Mouse (Mus musculus) cortical plate, adult 2 months (tissue): ENCODE results near the gene Htr3b.

Experiments
- CTCF ChIP-seq: fragments of 200-500 bp; IDR thresholded peaks from 2 replicates; pipeline ENCODE4 v1.5.1; 2011; ENCODE audit warnings: mild to moderate bottlenecking, control low read depth, low read length; ENCODE audit not compliant: insufficient read depth; ENCODE audit errors: extremely low read depth
- POLR2A ChIP-seq: fragments of 200-500 bp; IDR thresholded peaks from 2 replicates; pipeline ENCODE4 v1.6.1; 2011; ENCODE audit warnings: mild to moderate bottlenecking, low read length, control low read depth; ENCODE audit not compliant: insufficient read depth; ENCODE audit errors: extremely low read depth

DNA sequence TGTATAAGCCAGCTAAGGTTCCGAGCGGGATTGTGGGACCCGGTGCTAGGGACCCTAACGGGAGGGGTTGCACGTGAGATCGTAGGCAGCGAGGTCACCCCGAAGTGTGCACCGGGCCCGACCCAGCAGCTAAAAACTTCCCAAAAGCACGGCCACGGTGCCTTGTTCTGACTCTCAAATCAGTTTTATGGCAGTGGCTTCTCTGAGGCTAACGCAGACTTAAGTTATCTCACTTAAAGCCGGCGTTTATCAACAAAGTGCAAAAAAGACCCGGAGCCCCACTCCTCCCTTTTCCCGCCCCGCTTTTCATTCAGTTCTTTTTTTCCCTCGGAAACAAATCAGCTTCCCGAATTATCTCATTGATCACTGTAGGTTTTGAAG lies 20.9 kb upstream of the Htr3b start:
- no peak for TF ChIP-seq POLR2A
- no peak for TF ChIP-seq CTCF
